24 mouse cellular contexts compared by ENCODE assay signal in the genomic region with DNA sequence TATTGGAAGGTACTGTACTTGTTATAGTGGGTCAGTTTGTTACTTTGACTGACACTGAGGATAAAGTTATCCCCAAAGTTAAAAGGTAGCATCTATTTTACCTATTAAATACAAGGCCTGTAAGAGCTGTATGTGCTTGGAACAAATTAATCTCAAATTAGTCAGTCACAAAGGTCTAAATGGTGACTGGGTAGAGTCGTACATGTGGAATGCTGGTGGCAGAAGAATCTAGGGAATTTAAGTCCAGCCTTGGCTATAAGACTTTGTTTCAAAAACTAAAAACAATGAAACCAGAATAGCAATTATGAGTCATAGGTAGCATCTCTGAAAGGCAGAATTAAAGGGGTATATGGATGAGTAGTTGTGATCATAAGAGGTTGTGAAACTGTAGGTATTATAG.
"Had no signal": no experiment of that assay in that cellular context is flagged by ENCODE, and none has a peak within 500 bp of the region (broad histone marks: within the 10 kb centered on the region; RNA-seq: fewer than 3 reads in every experiment).

No protein-coding gene starts in this region.

- H3K4me2 ChIP-seq: heart, embryonic 11.5 days; heart, embryonic 13.5 days; heart, embryonic 15.5 days; hindbrain, embryonic 13.5 days; hindbrain, embryonic 15.5 days; limb, embryonic 13.5 days; limb, embryonic 15.5 days; liver, embryonic 12.5 days had no signal

- DNase-seq: gastrocnemius, postnatal 14 days; gastrocnemius, postnatal 36 days; heart, adult 11 months; heart, adult 2 months; heart, postnatal 14 days; heart, postnatal 36 days; kidney, adult 18-20 months; kidney, adult 8-10 months; kidney, postnatal 10 days; kidney, postnatal 25 days; layer of hippocampus, adult 9-11 months; layer of hippocampus, postnatal 36 days; left cerebral cortex, postnatal 4 days had no signal

- H3K27me3 ChIP-seq: heart, embryonic 13.5 days; heart, embryonic 15.5 days; hindbrain, embryonic 13.5 days; hindbrain, embryonic 15.5 days; limb, embryonic 13.5 days; limb, embryonic 15.5 days; liver, embryonic 12.5 days had no signal

- H3K4me1 ChIP-seq: heart, embryonic 13.5 days; heart, embryonic 15.5 days; hindbrain, embryonic 13.5 days; hindbrain, embryonic 15.5 days; limb, embryonic 13.5 days; limb, embryonic 15.5 days; liver, embryonic 12.5 days had no signal

- ATAC-seq: hindbrain, postnatal 0 days; intestine, embryonic 16.5 days; liver, embryonic 12.5 days had no signal

- H3K9me3 ChIP-seq: heart, embryonic 13.5 days; heart, embryonic 15.5 days; hindbrain, embryonic 13.5 days; limb, embryonic 15.5 days had no signal

- H3K9ac ChIP-seq: heart, embryonic 13.5 days; heart, embryonic 15.5 days; hindbrain, embryonic 13.5 days; hindbrain, embryonic 15.5 days; limb, embryonic 13.5 days; limb, embryonic 15.5 days; liver, embryonic 12.5 days; liver, embryonic 14.5 days had no signal

- H3K27ac ChIP-seq: heart, adult 2 months; heart, embryonic 13.5 days; heart, embryonic 15.5 days; hindbrain, embryonic 13.5 days; hindbrain, embryonic 15.5 days; hindbrain, postnatal 0 days; limb, embryonic 13.5 days; limb, embryonic 15.5 days; liver, embryonic 12.5 days; liver, embryonic 14.5 days had no signal

- H3K4me3 ChIP-seq: heart, adult 2 months; heart, embryonic 13.5 days; heart, embryonic 15.5 days; hindbrain, embryonic 13.5 days; hindbrain, embryonic 15.5 days; limb, embryonic 13.5 days; limb, embryonic 15.5 days; liver, embryonic 12.5 days had no signal
